Mouse (Mus musculus) right cerebral cortex, postnatal 10 days (tissue): ENCODE measurements around the gene Gpc5.

Experiments used
- DNase-seq, 2 experiments: peaks; one replicate each; pipeline ENCODE4 v3.0.0; 2021; ENCODE audit warnings: low spot score in 2 of 2

Gpc5 gene

GRCm38 (mm10) chr14:115831854-115832625 lies 740.0 kb downstream of the Gpc5 start:
- DNase-seq = no peak

- DNase-seq = no peak
Measured at GRCm38 (mm10) chr14:115843783-115844182, 751.8 kb downstream of the Gpc5 start.

GRCm38 (mm10) chr14:115844773-115845427 lies 752.9 kb downstream of the Gpc5 start:
- DNase-seq = no peak

GRCm38 (mm10) chr14:115869127-115869526 lies 777.1 kb downstream of the Gpc5 start:
- no peak for DNase-seq

GRCm38 (mm10) chr14:115976062-115976461 lies 884.0 kb downstream of the Gpc5 start:
- no peak for DNase-seq

GRCm38 (mm10) chr14:115979233-115979632 lies 887.2 kb downstream of the Gpc5 start:
- DNase-seq = no peak

- no peak for DNase-seq
Measured at GRCm38 (mm10) chr14:115990764-115991163, 898.7 kb downstream of the Gpc5 start.

- no peak for DNase-seq
Measured at GRCm38 (mm10) chr14:115993520-115994106, 901.6 kb downstream of the Gpc5 start.

- no peak for DNase-seq
Measured at GRCm38 (mm10) chr14:115998931-115999330, 906.9 kb downstream of the Gpc5 start.

GRCm38 (mm10) chr14:116087010-116087409 lies 995.0 kb downstream of the Gpc5 start:
- no peak for DNase-seq

- no peak for DNase-seq
Measured at GRCm38 (mm10) chr14:116127943-116128342, 1035.9 kb downstream of the Gpc5 start.

- no peak for DNase-seq
Measured at GRCm38 (mm10) chr14:116137330-116137729, 1045.3 kb downstream of the Gpc5 start.

GRCm38 (mm10) chr14:116137772-116138171 lies 1045.8 kb downstream of the Gpc5 start:
- no peak for DNase-seq

GRCm38 (mm10) chr14:116162586-116162985 lies 1070.6 kb downstream of the Gpc5 start:
- DNase-seq = no peak

GRCm38 (mm10) chr14:116167401-116167800 lies 1075.4 kb downstream of the Gpc5 start:
- DNase-seq = no peak

GRCm38 (mm10) chr14:116169129-116169528 lies 1077.1 kb downstream of the Gpc5 start:
- no peak for DNase-seq

- DNase-seq = no peak
Measured at GRCm38 (mm10) chr14:116186981-116187380, 1095.0 kb downstream of the Gpc5 start.

- DNase-seq = peak in 1 of 2 experiments; percentile 25
Measured at GRCm38 (mm10) chr14:116206977-116207376, 1115.0 kb downstream of the Gpc5 start.

- no peak for DNase-seq
Measured at GRCm38 (mm10) chr14:116208581-116208980, 1116.6 kb downstream of the Gpc5 start.

- DNase-seq = no peak
Measured at GRCm38 (mm10) chr14:116209045-116209444, 1117.0 kb downstream of the Gpc5 start.

GRCm38 (mm10) chr14:116210304-116210703 lies 1118.3 kb downstream of the Gpc5 start:
- DNase-seq = no peak

- no peak for DNase-seq
Measured at GRCm38 (mm10) chr14:116212029-116212428, 1120.0 kb downstream of the Gpc5 start.

- no peak for DNase-seq
Measured at GRCm38 (mm10) chr14:116258126-116258525, 1166.1 kb downstream of the Gpc5 start.
